Mouse (Mus musculus): ENCODE measurements around the gene Tcp11. TPM values are rescaled to one million over a fixed set of nuclear protein-coding genes. Genes with fewer than 3 reads are reported as not detected.

The Tcp11 gene
- 0.80 TPM for polyA plus RNA-seq (2017; shearing (Covaris generic))

DNA sequence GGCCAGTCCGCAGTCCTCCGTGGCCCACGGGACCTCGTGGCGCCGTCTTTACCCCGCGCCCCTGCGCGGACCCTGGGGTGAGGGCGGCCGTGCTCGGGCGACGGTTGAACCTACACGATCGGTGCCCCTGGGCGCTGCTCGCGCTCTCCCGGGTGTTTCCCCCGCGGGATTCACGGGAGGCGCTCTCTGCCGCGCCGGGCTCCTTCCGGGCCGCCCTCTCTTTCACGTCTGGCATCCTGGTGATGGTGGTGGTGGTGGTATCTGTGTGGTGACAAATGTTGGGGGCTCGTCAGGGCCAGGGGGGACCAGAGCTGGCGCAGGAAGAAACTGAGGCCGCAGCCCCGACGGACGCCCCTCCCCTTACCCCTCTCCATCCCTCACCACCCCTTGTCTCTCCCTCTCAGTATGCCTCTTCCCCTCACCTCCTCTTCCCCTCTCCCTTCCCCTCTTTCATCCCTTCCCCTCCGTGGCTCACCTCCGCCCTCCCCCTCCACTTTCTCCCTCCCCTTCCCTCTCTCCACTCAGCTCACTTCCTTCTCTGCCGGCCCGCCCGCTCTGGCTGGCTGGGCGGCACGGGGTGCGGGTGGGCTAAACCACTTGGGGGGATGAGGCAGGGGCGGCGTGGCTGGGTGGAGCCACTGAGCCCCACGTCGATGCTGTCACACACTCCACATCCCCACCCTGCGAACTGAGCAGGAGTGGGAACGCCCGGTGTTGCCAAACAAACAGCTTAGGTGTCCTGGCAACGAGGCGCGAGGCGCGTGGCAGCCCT lies at the start of gene Tcp11:
Tcp11 (minus strand) TSS at position 595 of the 772 bp plus-strand sequence.

Other genes starting within 250 kb of the Tcp11 start
- gene Snrpc, start 242.5 kb downstream of the Tcp11 start, polyA plus RNA-seq (2017; shearing (Covaris generic)): 123 TPM
- gene Uhrf1bp1, start 224.2 kb downstream of the Tcp11 start, polyA plus RNA-seq (2017; shearing (Covaris generic)): 0.88 TPM
- 18.3 TPM for gene Anks1, start 171.3 kb downstream of the Tcp11 start, polyA plus RNA-seq (2017; shearing (Covaris generic))
- gene Taf11, start 170.8 kb downstream of the Tcp11 start, polyA plus RNA-seq (2017; shearing (Covaris generic)): 20.6 TPM
- gene Scube3, start 61.5 kb upstream of the Tcp11 start, polyA plus RNA-seq (2017; shearing (Covaris generic)): not detected
- 10.0 TPM for gene Zfp523, start 96.5 kb upstream of the Tcp11 start, polyA plus RNA-seq (2017; shearing (Covaris generic))
- gene Def6, start 127.1 kb upstream of the Tcp11 start, polyA plus RNA-seq (2017; shearing (Covaris generic)): 191 TPM
- 9.7 TPM for gene Ppard, start 152.1 kb upstream of the Tcp11 start, polyA plus RNA-seq (2017; shearing (Covaris generic))
- gene Fance, start 232.9 kb upstream of the Tcp11 start, polyA plus RNA-seq (2017; shearing (Covaris generic)): 27.7 TPM
- 503 TPM for gene Rpl10a, start 247.8 kb upstream of the Tcp11 start, polyA plus RNA-seq (2017; shearing (Covaris generic))

All from naive thymus-derived CD4-positive, alpha-beta T cell, adult 5 months (primary cell).